Mouse (Mus musculus) lung, postnatal 0 days (tissue): ENCODE data around the gene Hspa4.

Experiments used
- CTCF ChIP-seq: IDR thresholded peaks from 2 replicates; pipeline ENCODE4 v1.5.1; 2016; ENCODE audit warnings: antibody characterized with exemption, mild to moderate bottlenecking
- EP300 ChIP-seq: IDR thresholded peaks from 2 replicates; pipeline ENCODE4 v1.6.1; 2016; ENCODE audit warnings: antibody characterized with exemption, mild to moderate bottlenecking, control low read depth

DNA sequence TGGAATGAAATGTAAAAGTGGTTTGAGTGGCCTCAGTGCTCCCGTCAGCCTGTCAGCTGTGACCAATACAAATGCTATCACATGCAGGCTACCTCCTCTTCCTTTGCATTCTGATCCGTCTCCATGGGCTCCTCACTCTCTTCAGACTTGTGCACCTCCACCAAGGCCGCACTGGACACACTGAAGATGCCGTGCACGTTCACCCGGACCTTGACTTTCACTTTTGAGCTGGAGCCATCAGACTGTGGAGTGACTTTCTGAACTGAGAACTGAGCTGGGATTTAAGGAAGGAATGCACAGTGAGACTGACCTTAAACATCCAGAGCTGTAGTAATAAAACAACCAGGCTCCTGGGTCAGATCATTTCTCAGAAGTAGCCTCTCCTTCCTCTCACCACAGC, 30.7 kb downstream of the Hspa4 start:
- TF ChIP-seq CTCF (no peak), EP300 (no peak)
